Mouse (Mus musculus): ENCODE data around the gene Zfp352.
"Not testable (repeated sequence)": the region's sequence is repeated elsewhere in the genome, so short reads cannot be mapped to it uniquely, and the experiment has no call there.

The Zfp352 gene

GRCm38 (mm10) chr4:90218520-90218919 lies at the start of gene Zfp352:
Gene Zfp352, plus strand, starts transcription at chr4:90218820.
- in situ Hi-C loops (cut with MboI, MseI) = no loop called here

- in situ Hi-C loops (cut with MboI, MseI) = no loop called here
Observed at GRCm38 (mm10) chr4:90170890-90171483, 47.6 kb upstream of the Zfp352 start.

- in situ Hi-C loops (cut with MboI, MseI) = no loop called here
Observed at GRCm38 (mm10) chr4:90174036-90174435, 44.6 kb upstream of the Zfp352 start.

DNA sequence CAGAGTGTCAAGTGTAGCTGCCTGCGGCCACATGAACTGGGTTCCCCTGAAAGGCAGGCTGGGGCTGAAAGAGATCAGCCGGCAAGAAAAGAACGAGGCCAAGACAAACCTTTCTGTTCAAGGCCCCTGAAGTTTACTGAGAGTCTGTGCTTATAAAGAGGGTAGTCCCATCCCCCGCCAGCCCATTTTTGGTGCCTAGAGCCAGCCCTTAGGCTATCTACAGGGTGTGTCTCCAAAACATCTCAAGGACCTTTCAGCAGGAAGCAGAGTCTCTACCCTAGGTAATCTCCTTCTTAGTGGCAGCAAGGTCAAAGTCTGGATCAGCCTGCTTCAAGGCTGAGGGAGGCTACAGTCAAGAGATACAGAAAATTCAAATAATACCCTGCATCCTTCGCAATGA lies 15.2 kb upstream of the Zfp352 start:
- in situ Hi-C loops (cut with MboI, MseI) = no loop called here

GRCm38 (mm10) chr4:90211475-90211874 lies 7.1 kb upstream of the Zfp352 start:
- in situ Hi-C loops (cut with MboI, MseI) = no loop called here

GRCm38 (mm10) chr4:90212076-90212475 lies 6.5 kb upstream of the Zfp352 start:
- in situ Hi-C loops (cut with MboI, MseI) = no loop called here

GRCm38 (mm10) chr4:90235646-90236045 lies 17.0 kb downstream of the Zfp352 start:
- in situ Hi-C loops (cut with MboI, MseI) = not testable (repeated sequence)

DNA sequence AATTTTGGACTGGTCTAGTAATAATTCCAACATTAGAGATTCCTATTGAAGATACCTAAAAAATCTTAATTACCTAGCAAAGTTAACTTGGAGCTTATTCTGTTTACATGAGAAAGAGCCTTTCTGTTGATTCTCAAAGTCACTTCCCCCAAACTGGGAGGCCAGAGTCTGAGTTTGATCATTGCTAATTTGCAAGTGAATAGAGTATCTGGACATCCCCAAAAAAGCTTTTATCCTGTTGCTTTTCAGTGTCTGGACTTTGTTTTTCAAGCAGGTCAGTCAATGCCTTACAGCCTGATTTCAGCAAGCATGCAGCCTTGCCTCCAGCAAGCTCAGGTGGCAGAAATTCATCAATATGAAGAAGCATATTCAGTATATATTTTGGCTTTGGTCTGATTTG lies 51.2 kb downstream of the Zfp352 start:
- in situ Hi-C loops (cut with MboI, MseI) = no loop called here
